Mouse (Mus musculus) spleen, postnatal 14 days (tissue): Measurements from ENCODE around the gene Cald1.

Experiments used
- DNase-seq, 2 experiments: peaks; one replicate each; pipeline ENCODE4 v3.0.0; 2021 to 2022; ENCODE audit warnings: low spot score in 2 of 2

Gene Cald1

DNA sequence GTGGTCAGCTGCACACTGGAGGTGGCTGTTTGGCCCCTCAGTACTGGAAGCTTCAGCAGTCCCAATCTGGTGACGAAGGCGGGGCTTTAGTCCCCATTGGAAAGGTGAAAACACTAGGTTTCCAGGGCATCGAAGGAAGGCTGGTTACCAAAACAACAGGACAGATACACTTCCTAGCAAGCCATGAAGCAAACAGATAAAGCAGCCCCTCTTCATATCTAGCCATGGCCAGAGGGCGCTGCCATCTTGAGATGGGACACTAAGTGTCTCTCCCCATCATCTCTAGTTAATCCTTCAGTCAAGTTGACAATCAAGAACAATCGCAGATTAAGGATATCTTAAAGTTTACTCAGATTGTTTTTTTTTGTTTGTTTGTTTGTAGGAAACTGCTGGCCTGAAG lies 167.4 kb downstream of the Cald1 start:
- no peak for DNase-seq

DNA sequence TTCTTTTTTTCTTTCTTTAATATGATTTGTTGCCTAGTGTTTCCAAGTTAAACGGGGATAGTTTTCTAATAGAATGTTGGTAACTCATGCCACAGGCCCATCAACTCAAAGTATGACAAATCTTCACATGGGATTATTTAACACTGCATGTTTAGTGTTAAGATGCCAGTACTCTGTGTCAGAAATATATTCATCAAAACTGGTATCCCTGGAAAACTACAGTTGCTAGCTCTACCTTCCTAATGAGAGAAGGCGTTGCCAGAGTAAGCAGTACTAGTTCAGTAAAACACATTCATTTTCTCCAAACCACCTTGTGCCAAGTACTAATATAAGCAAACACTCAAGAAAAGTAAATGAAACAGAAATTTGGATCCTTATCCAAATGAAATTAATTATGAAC lies 171.7 kb downstream of the Cald1 start:
- no peak for DNase-seq

DNA sequence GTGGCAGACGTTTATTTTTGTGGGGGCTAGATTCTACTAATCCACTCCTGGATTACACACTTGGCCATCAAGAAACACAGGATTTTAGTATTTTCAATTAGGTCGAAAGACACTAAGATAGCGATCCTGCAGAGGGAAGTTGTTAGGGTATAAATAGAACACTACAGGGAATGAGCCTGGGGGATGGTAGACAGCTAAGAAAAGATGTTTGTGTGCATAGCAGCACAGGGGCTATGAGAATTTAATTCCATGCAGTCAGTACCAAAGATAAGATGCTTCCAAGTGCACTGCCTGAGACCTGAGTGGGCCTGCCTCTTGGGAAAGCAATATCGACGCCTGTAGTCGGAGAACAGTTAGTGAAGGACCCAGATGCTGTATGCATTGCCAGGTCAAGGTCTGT lies 172.2 kb downstream of the Cald1 start:
- DNase-seq = no peak

DNA sequence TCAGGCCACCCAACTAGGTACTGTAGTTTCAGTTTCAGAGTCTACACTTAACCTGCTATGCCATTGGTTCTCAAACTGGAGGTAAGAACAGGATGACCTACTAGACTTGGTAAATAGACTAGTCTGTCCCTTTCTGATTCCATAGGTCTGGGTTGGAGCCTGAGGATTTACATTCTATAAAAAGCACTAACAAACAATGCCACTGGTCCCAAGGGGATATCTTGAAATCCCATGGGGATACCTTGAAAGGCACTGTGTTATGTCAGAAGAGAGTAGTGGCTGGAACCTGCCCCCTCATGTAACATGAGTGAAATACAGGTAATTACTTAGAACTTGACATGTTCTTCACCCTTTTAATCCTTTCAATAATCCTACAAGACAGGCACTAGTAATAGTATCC lies 178.1 kb downstream of the Cald1 start:
- no peak for DNase-seq

DNA sequence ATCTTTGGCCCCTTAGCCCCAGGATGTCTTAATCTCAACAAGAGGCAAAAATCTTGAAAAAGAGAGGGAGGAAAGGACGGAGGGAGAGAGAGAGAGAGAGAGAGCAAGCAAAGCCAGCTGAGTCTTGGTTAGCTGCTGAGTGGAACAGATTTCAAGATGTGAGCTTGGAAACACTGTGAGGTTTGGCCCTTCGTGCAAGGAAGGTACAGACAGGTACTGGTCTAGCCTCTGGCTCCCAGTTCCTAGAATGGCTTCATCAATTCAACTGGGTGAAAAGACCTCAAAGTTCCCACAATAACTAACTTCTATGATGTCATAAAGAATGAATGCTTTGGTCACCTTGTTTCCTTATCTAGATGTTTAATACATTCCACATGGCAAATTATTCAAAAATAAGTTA lies 178.8 kb downstream of the Cald1 start:
- no peak for DNase-seq

DNA sequence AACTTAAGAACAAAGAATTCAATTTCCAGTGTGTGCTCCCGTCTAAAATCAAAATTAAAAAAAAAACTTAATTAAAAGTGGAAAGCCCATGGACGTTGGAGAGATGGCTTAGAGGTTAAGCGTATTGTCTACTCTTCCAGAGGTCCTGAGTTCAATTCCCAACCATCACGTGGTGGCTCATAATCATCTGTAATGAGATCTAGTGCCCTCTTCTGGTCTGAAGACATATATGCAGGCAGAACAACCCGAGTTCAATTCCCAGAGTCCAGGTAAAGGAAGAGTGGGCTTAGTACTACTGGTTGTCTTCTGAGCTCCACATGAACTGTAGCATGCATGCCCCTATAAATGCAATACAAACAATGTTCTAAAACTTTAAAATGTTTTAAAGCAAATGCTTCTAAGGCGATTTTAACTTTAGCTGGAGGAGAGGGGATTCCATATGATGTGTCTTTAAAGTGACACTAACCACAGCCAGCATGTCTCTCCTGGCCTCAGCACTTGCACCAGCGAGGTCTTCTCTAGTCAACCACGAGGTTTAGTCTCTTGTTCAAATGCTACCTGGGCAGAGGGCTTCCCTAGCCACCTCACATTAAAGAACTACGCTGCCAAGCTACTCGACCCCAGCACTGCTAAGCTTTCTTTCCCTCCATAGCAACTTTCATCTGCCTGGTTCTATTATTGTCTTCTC lies 179.8 kb downstream of the Cald1 start:
- no peak for DNase-seq

DNA sequence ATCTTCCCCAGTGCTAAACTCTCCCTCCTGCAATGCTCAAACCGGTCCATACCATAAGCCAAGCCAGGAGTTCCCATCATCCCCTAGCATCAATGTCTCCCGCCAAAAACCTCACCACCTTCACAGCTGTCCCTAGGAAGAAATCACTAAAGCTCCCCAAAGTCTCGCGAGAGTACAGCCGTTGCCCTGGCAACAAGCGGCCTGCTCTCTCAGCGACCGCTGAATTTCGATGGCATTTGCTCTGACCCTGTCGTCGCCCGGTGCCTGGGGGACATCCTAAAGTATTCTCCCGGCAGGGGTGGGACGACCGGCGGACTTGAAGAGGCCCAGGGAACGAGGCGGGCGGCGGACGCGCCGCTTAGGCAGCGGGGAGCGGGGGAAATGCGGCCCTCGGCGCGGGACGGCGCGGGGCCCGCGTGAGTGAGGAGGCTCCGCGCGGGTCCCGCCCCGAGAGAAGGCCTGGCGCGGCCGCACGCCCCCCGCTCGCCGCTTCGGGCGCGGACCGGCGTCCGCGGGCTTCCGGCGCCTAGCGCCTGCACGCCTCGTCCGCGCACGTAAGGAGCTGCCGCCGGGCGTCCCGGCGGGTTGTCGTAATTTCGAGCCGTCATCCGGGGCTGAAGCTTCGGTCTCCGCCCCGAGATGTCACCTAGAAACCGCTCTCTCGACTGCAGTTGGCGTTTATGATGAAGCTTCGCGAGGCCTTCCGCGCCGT lies 182.1 kb downstream of the Cald1 start, which contains the start of gene Agbl3:
Gene Agbl3 (plus strand): TSS at position 202 of the 712 bp plus-strand sequence.
- peak; percentile 92 to 96 for DNase-seq

DNA sequence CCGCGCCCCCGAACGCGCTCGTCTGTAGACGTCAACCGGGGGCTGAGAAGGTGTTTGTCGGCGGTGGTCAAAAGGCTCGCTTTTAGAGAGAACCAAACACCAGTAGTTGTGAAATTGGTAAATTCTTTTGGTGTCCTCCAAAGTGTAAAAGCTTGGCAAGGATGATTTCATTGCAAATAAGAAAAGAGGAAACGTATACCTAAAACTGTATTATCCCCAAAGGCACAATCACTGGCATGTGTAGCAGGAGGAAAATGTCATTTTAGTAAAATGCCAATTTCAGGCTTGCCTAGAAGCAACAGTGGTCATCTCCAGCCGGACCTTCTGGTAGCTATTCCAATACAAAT lies 182.6 kb downstream of the Cald1 start:
- no peak for DNase-seq

DNA sequence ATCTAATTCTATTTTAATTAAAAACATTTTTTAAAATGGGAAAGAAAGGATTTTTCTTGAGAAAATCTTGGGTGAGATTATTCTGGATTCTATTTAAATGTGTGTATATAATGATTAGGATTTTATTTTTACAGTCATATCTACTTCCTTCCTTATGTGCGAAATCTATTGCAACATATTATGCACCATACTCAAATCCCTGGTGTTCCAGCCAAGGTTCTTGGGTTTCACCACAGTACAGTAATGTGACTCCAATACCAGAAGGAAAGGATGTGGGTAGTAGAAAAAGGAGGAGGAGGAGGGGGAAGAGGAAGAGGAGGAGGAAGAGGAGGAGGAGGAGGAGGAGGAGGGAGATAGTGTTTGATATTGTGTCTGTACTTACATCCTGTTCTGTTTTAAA lies 184.2 kb downstream of the Cald1 start:
- DNase-seq = no peak

DNA sequence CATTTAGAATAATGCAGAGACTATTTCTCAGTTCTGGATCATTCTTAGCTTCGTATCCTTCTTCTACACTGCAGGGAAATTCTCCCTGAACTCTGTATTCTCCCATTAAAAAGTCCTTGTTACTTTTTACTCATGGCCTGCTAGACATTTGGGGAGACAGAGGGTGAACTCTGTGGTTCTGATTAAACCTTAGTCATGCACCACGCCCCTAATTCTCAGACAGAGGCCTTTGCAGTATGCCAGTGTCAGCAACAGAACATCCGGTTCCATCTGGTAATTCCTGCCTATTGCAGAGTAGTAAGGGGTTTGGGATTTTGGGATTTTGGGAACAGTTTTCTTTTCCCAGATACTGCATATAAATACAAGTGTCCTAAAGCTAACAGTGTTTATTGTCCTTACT lies 198.6 kb downstream of the Cald1 start:
- no peak for DNase-seq

DNA sequence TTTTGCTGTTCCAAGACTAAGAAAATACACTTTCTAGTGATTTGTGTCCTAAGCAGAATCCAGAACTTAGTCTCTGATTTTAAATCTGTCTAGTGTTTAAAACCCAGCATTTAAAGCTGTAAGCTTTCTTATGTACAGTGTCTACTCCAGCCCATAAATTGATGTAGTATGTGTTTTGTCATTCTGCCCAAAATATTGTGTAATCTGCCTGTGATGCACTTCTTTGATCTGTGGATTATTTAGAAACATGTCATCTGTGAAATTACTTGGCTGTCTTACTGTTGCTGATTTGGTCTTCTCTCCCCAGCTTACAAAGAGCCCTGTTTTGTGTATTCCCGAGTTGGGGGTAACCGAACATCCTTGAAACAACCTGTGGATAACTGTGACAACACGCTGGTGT lies 199.6 kb downstream of the Cald1 start:
- no peak for DNase-seq

DNA sequence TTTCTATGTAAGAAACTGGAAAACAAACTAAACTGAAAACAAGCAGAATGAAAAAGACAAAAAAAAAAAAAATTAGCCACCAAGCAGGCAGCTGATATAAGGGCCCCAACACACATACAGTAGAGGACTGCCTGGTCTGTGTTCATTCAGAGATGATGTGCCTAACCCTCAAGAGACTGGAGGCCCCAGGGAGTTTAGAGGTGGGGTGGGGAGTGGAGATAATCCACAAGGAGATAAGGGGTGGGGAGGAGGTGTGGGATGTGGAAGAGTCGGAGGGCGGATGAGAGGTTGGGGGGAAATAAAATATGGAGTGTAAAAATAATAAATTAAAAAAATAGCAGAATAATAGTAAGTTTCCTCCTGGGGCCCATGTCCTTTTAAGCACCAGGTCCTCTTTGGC lies 207.3 kb downstream of the Cald1 start:
- no peak for DNase-seq

DNA sequence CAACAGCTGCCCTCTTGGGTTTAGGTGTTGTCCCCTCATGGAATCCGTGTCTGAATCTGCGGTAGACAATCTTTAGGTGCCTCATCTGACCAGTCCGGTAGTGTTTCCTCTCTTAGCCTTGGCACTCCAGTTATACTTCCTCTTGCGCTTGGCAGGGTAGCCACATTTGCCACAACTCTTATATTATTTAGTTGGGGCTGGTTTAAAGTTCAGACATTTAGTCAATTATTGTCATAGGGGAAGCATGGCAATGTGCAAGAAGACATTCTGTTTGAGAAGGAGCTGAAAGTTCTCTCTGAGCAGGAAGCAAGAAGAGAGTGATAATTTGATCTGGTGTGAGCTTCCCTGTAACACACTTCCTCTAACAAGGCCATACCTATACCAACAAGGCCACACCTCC lies 212.4 kb downstream of the Cald1 start:
- DNase-seq = no peak

DNA sequence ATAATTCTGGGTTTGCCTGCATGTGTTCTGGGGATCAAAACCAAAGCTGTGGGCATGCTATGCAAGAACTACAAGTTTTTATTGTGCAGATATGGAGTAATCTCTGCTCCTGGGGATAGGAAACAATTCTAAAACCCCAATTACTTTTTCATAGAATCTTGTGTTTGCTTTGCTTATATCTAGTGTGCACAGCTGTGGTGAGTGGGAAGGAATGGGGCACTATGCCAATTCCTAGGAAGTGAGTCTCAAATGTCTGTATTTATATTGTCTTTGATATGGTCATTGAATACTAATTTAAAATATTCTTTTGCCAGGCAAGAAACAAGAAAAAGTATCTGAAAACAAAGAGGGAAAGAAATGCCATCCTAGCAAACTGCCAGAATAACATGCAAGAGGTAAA lies 226.1 kb downstream of the Cald1 start:
- no peak for DNase-seq
